Mouse (Mus musculus) left cerebral cortex, adult 2 months (tissue): ENCODE measurements around the gene Pllp. TPM values are rescaled to one million over a fixed set of nuclear protein-coding genes. Genes with fewer than 3 reads are reported as not detected.
A peak's percentile ranks its signal among the peaks of the same experiment; 100 is the strongest.

Experiments
- DNase-seq, 2 experiments: peaks; one replicate each; pipeline ENCODE4 v3.0.0; 2021 to 2022; ENCODE audit warnings: low spot score in 2 of 2, mixed read lengths in 1 of 2; ENCODE audit errors: extremely low spot score in 1 of 2
- H3K27ac ChIP-seq: fragments of 200-600 bp; 2 replicates; pipeline ENCODE4 v1.8.1; 2022
- H3K4me3 ChIP-seq: fragments of 200-600 bp; 2 replicates; pipeline ENCODE4 v1.8.1; 2022
- CTCF ChIP-seq: fragments of 200-600 bp; IDR thresholded peaks from 2 replicates; pipeline ENCODE4 v1.8.1; 2022; ENCODE audit warnings: antibody characterized with exemption, mild to moderate bottlenecking, moderate library complexity
- intact Hi-C: fragments of 180-260 bp; cut with DNase I; formaldehyde crosslinking; loops from one replicate; pipeline ENCODE4 v1.15.1; 2025
- total RNA-seq, 2 experiments: library from RNA; stranded (reverse); gene quantifications; 2 replicates each; pipeline ENCODE4 v1.2.3; 2021

The Pllp gene
- total RNA-seq, 2 experiments from 2014 or later = 27.3 to 30.0 TPM

- peak; percentile 79 to 80 for DNase-seq
- intact Hi-C loops = loop anchor here (1.0 to 10.0 kb wide), 6 partner anchors 37 to 316 kb away; partner anchors contain the start of genes Arl2bp, Cpne2 and Herpud1
- Histone ChIP-seq H3K27ac (peak overlapping the region; percentile 83), H3K4me3 (peak overlapping the region; percentile 66)
- peak; percentile 97 for TF ChIP-seq CTCF
Observed at GRCm38 (mm10) chr8:94702844-94703813, 7.1 kb upstream of the Pllp start.

DNA sequence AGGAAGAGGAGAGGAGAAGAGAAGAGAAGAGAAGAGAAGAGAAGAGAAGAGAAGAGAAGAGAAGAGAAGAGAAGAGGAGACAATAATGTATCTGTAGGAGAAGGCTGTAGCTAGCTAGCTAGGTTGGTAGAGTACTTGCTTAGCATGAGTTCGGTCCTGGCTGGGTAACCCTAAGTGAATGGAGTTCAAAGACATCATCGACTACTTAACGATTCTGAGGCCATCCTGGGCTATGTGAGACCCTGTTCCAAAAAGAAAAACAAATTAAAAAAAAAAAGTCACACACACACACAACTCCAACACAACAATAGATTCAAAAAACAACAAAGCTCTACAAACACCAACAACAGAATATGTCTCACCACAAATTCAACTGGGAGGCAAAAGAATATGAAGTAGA is 6.1 kb upstream of the Pllp start:
- no peak for TF ChIP-seq CTCF
- no peak overlapping the region for H3K4me3 ChIP-seq

DNA sequence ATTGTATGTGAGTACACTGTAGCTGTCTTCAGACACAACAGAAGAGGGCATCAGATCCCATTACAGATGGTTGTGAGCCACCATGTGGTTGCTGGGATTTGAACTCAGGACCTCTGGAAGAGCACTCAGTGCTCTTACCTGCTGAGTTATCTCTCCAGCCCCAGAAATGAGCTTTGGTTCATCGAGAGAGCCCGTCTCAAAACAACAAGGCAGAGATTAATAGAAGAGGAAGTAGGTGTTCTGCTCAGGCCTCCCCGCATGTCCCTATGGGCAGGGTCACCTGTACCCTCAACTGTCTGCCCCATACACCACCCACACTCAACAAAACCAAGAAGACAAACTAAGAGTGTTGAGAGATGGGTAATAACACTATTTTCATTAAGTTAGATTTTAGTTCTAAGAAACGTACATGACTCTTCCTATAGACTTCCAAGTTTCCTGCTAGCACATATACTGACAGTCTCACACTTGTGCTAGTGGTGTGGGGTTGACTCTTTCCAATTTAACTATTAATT is 4.4 kb upstream of the Pllp start:
- no peak for DNase-seq
- TF ChIP-seq CTCF = no peak
- Histone ChIP-seq H3K27ac (no peak overlapping the region), H3K4me3 (no peak overlapping the region)
- intact Hi-C loops = loop anchor here (5.0 to 10.0 kb wide), 2 partner anchors 204 to 313 kb away; partner anchors contain the start of gene Herpud1

More for the DNA sequence above, 6.1 kb upstream of the Pllp start:
- no peak for DNase-seq
- intact Hi-C loops = loop anchor here (2.0 to 10.0 kb wide), 4 partner anchors 109 to 315 kb away; partner anchors contain the start of genes Cpne2 and Herpud1
- no peak overlapping the region for H3K27ac ChIP-seq

DNA sequence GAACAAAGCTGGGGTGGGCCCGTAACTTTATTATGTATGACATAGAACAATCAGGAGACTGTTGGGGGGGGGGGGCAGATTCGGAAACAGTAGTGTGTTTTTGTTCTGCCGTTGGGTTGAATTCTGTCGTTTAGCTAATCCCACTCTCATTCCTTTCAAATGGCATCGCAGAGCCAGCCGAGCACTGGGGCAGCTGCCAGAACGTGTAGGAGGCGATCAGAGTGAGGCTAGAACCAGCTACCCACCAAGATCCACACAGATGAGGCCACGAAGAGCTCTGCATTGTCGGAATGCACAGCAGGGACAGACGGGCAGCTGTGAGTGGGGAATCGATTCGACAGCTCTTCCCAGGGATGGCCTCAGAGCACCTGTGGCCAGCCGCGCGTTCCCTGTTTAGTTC is 3.3 kb upstream of the Pllp start:
- no peak for TF ChIP-seq CTCF
- intact Hi-C loops = loop anchor here (10.0 kb wide), 1 partner anchor 365 kb away; no protein-coding TSS in a partner anchor
- Histone ChIP-seq H3K27ac (no peak overlapping the region), H3K4me3 (no peak overlapping the region)
- DNase-seq = peak in 1 of 2 experiments; percentile 48

DNA sequence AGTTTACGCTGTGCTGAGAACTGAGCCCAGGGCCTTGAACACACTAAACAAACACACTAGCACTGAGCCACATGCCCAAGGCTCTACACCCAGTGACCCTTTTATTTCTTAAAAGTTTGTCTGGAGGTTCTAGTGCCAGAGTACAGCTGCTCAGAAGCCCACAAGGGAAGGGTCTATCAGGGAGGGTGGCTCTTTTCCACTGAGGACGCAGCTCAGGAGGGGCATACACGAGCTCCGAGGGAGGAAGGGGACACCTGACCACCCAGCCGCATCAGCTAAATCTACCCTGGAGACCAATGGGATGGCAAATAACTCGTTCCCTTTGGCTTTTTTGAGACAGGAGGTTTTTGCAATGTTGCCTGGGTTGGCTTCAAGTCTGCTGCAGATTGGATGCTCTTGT is 1.9 kb upstream of the Pllp start:
- no peak for DNase-seq
- H3K27ac ChIP-seq = no peak overlapping the region
- no peak for TF ChIP-seq CTCF
- H3K4me3 ChIP-seq = no peak overlapping the region
- intact Hi-C loops = loop anchor here (10.0 kb wide), 1 partner anchor 363 kb away; no protein-coding TSS in a partner anchor

DNA sequence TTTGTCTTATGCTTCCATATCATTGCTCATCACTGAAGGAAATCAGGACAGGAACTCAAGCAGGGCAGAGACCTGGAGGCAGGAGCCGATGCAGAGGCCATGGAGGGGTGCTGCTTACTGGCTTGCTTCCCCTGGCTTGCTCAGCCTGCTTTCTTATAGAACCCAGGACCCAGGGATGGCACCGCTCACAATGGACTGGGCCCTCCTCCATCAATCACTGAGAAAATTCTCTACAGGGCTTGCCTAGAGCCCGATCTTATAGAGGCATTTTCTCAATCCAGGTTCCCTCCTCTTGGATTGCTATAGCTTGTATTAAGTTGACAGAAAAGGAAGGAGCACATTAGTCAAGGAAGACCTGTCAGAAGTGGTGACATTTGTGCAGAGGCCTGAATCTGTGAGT is 488 bp upstream of the Pllp start:
- no peak for TF ChIP-seq CTCF
- DNase-seq = no peak
- no peak overlapping the region for H3K27ac ChIP-seq
- intact Hi-C loops = loop anchor here (10.0 kb wide), 1 partner anchor 362 kb away; no protein-coding TSS in a partner anchor
- peak overlapping the region; percentile 54; the same call in 1 of the 2 replicates for H3K4me3 ChIP-seq

DNA sequence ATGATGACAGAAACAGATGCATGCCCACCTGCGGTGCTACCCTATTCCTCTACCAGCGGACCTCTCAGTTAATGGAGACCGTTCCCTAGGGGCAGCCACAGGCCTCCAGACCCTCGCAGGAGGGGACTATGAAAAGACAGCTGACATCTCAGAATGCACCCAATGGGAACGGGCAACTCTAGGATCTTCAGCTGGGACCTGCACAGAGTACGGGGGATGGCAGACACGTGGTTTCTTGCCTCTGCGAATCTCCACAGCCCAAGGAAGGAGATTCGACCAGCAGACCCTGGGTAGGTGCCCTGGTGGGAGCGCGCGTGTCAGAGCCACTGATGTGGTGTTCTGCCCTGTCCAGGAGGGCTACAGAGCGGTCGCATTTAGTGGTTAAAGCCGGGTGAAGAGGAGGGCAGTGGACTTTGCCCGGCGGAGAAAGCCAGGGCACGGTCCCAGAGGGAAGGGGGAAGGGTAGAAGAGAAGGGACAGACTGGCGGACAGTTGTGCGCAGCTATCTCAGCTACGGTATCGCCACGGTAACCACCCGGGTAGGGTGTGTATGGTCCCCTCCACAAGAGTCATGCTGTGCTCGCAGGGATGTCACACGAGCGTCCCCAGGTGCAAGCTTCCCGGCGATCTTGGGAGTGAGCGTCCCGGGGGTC is 611 bp downstream of the Pllp start:
- TF ChIP-seq CTCF = no peak
- Histone ChIP-seq H3K27ac (peak overlapping the region; percentile 36), H3K4me3 (peak overlapping the region; percentile 54)
- no peak for DNase-seq
- intact Hi-C loops = loop anchor here (2.0 to 10.0 kb wide), 2 partner anchors 27 to 361 kb away; no protein-coding TSS in a partner anchor

DNA sequence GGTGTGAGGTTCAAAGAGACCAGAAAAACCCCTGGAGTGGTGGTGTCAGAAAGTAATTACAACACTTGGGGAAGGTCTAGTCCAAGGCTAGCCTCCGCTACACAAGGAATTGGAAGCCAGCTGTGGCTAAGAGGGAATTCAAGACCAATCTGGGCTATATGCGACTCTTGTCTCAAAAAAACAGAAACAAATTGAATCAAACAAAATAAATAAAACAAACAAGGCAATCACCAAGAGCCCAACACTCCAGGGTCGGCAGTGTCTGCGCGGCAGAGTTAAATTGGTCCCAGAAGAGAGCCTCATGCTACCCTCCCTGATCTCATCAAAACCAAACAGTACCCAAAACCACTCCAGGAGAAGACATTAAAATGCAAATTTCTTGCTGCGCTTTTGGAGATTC is 1.4 kb downstream of the Pllp start:
- Histone ChIP-seq H3K4me3 (peak overlapping the region; percentile 54), H3K27ac (peak overlapping the region; percentile 58)
- no peak for DNase-seq
- intact Hi-C loops = loop anchor here (2.0 to 10.0 kb wide), 2 partner anchors 26 to 360 kb away; no protein-coding TSS in a partner anchor
- no peak for TF ChIP-seq CTCF

- DNase-seq = no peak
- peak overlapping the region; percentile 53; the same call in 1 of the 2 replicates for H3K27ac ChIP-seq
- intact Hi-C loops = no loop called here
- no peak for TF ChIP-seq CTCF
- no peak overlapping the region for H3K4me3 ChIP-seq
Observed at GRCm38 (mm10) chr8:94685953-94686352, 10.1 kb downstream of the Pllp start.

GRCm38 (mm10) chr8:94684287-94684686 is 11.8 kb downstream of the Pllp start:
- no peak for TF ChIP-seq CTCF
- Histone ChIP-seq H3K4me3 (no peak overlapping the region), H3K27ac (peak overlapping the region; percentile 75; the same call in 1 of the 2 replicates)
- DNase-seq = no peak
- intact Hi-C loops = no loop called here

DNA sequence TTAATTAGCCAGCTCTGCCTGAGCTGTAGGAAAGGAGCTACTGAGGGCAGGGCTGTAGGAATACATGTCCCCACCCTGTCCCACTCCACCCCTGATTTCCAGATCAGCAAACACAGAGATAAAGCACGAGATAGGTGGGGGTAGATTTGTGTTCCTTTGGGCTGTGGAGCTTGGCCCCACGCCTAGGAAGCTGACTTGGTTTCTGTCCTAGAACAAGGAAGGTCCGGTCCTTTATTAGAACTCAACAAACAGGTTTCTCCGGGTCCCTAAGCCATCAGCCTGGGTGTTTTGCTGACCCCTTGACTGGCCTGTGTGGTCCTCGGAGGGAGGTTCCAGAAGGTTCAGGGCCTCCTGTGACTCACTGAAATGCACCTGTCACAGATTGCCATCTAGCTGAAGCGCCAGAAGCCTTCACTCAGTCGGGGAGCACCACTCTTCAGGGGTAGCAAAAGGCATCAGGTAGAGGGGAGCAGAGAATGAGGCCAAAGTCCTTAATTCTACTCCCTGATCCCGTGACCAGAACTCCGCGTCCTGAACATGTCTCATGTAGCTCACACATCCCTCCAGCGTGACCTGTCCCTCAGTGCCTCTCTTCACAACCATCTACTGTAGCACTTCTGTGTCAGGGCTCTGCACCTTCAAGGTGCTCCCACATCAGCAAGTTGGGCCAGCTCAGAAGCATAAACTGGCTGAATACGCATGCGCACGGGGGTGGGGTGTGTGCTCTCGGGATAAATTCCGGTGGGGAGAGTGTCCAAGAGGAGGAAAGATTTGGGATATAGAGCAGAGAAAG is 13.2 kb downstream of the Pllp start:
- no peak for TF ChIP-seq CTCF
- peak overlapping the region; percentile 75 for H3K27ac ChIP-seq
- intact Hi-C loops = no loop called here

More for the DNA sequence above, 13.2 kb downstream of the Pllp start:
- H3K4me3 ChIP-seq = no peak overlapping the region
- DNase-seq = no peak
